Mouse (Mus musculus) layer of hippocampus, adult 9-10 months (tissue): ENCODE data around the gene Aqp11.

Source experiments
- DNase-seq: peaks from one replicate; pipeline ENCODE4 v3.0.0; 2022; ENCODE audit warnings: low spot score

Gene Aqp11

GRCm38 (mm10) chr7:97737638-97738456, at the start of gene Aqp11:
Gene Aqp11, minus strand, starts transcription at chr7:97738289.
- no peak for DNase-seq

GRCm38 (mm10) chr7:97783523-97783922, 45.4 kb upstream of the Aqp11 start:
- no peak for DNase-seq

- no peak for DNase-seq
These were observed 43.4 kb upstream of the Aqp11 start for GRCm38 (mm10) chr7:97781496-97781895.

GRCm38 (mm10) chr7:97780815-97781214, 42.7 kb upstream of the Aqp11 start:
- DNase-seq, result no peak

- no peak for DNase-seq
These were observed 42.1 kb upstream of the Aqp11 start for GRCm38 (mm10) chr7:97780222-97780621.

- DNase-seq, result no peak
These were observed 39.1 kb upstream of the Aqp11 start for GRCm38 (mm10) chr7:97777191-97777590.

GRCm38 (mm10) chr7:97775923-97776322, 37.8 kb upstream of the Aqp11 start:
- DNase-seq, result no peak

GRCm38 (mm10) chr7:97775380-97775779, 37.3 kb upstream of the Aqp11 start:
- no peak for DNase-seq

DNA sequence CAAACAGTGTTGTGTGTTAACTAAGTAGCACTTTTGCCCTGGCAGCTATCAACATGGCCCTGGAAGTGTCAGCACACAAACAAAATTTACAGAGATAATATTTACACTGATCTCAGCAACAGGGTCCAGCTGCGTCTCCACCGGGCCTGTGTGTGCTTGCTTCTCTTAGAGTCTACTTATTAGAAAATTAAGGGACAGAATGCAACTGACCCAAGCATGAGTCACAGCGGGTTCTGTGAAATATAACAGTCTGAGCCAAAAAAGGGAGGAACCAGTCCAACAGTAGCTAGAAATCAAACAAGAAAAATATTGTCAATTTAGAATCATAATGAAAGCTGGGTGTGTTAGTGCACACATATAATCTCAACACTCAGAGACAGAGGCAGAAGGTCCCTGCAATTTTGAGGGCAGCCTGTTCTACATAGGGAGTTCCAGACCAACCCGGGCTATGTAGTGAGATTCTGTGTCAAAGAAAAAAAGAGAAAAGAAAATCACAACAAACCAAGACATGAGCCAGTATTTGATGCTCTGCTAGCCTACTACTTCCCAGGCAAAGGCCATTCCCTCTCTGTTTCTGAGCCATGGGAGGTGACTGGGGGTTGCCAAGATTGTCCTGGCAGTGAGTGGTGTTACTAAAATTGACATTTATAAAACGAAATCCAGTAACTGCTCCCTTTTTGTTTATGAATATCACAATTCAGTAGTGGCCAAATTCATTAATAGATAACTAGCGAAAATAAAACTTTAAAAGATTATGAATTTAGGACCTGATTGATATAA, 32.9 kb upstream of the Aqp11 start:
- no peak for DNase-seq

- no peak for DNase-seq
These were observed 30.9 kb upstream of the Aqp11 start for GRCm38 (mm10) chr7:97769020-97769419.

- no peak for DNase-seq
These were observed 29.8 kb upstream of the Aqp11 start for GRCm38 (mm10) chr7:97767841-97768240.

DNA sequence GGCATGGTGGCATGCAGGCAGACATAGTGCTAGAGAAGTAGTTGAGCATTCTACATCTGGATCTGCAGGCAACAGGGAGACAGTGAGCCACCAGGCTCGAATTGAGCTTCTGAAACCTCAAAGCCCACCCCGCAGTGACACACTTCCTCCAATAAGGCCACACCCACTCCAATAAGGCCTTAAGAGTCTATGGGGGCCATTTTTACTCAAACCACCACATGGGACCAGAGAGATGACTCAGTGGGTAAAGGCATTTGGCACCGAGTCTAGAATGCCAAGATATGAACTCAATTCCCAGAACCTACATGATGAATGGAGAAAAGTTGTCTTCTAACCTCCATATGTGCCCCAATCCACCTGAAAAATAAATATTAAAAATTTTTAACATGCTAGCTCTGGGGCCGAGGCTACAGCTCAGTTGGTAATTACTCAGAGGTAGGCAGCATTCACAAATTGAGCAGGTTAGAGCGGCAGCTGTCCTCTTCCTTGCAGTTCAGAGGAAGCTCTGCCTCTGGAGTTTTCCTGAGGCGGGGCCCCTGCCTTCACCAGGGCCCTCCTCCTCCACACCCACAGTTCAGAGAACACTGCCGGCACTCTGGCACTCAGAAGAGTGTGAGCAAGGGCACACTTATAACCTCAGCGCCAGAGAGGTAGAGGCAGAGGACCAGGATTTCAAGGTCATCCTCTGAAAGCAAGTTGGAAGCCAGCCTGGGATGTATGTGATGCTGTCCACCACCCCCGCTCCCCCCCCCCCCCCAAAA, 28.5 kb upstream of the Aqp11 start:
- no peak for DNase-seq

DNA sequence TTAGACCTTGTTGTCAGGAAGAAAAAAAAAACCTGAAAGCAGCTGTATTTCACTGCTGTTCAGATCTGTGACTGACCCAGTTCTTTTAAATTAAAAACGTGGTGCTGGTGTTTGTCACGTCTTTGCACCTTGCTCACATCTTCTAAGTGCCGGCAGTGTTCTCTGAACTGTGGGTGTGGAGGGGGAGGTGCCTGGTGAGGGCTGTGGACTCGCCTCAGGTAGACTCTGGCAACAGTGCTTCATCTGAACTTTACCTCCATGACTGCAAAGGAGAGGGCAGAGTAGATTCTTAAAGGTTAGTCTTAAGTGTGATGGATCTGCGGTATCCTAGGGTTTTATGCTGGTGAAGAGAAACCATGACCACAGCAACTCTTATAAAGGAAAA, 27.9 kb upstream of the Aqp11 start:
- DNase-seq, result no peak

- no peak for DNase-seq
These were observed 27.3 kb upstream of the Aqp11 start for GRCm38 (mm10) chr7:97765181-97765962.

DNA sequence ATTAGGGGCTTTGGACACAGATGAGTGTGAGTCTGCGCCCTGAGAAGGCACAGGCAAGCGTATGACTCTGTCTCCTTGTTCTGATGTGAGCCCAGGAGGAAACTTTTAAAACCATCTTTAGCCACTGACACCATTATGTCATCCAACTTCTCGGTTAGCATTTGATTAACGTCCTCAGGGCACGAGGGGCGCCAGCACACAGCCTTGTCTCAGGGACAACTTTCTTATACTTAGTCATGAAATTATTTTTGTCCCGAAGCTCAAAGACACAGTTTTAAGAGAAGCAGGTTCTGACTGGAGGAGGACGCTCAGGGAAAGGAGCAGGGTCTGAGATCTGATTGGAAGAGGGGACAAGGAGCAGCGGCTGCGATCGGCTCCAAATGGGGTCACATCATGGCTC, 26.5 kb upstream of the Aqp11 start:
- DNase-seq, result no peak

DNA sequence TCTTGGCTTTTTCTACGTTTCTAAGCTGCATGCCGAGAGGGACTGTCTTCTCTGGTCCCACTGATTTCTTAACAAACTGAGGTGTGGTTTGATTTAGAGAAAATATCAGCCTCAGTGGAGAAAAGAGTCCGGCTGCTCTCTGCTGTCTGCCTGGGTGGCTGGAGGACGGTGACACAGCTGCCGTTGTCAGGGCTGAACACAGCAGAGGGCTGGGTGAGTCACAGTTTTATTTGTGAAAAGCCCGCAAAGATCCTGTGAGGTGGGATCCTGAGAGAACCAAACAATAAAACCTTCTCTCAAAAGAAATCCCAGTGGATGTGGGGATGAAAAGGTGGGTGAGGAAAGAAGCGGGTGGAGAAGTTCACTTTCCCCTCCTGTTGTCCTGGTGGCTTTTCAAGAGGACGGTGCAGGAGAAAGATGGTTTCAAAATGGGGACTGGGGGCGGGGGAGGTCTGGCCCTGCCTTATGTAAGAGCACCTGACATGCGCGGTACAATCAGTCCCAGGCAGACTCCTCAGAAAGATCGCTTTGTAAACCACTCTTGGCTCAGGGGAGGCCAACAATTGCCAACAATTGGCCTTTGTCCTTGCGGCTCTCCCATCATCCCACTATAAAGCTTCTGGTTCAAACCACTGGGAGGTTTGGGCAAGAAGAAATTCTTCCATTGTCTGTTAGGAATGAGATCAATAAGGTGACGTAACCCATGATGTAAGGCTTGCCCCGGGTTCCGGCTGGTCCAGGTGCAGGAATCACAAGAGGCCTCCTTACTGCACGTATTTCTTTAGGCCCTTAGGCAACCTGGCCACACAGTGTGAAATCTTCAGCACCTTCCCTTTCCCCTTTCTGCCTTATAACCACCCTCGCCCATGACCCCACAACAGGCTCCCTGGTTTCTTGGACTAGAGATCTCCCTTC, 19.1 kb upstream of the Aqp11 start:
- no peak for DNase-seq

- DNase-seq, result no peak
These were observed 11.4 kb upstream of the Aqp11 start for GRCm38 (mm10) chr7:97749207-97750190.

GRCm38 (mm10) chr7:97748527-97749206, 10.6 kb upstream of the Aqp11 start:
- DNase-seq, result no peak
